Mouse (Mus musculus) NIH3T3 (cell line): ENCODE measurements at regions not wholly inside any gene's neighbourhood (a gene's known extent, or its start where the extent isn't known, plus 50 kb on each side); places are given as distances from the start of the nearest gene placed in this dataset.
"Not testable (repeated sequence)": the region's sequence is repeated elsewhere in the genome, so short reads cannot be mapped to it uniquely, and the experiment has no call there.

ENCODE experiments used
- DNase-seq: peaks from one replicate; pipeline ENCODE4 v3.0.0-alpha.2; 2012; ENCODE audit warnings: low read depth

GRCm38 (mm10) chr6:50822236-50823151 is 168.3 kb upstream of the Npvf start:
- no peak for DNase-seq

- no peak for DNase-seq
These were observed 169.1 kb upstream of the Npvf start for GRCm38 (mm10) chr6:50823220-50823910.

GRCm38 (mm10) chr6:50824466-50824865 is 170.2 kb upstream of the Npvf start:
- no peak for DNase-seq

- DNase-seq: no peak
These were observed 177.5 kb upstream of the Npvf start for GRCm38 (mm10) chr6:50831725-50832124.

- DNase-seq: peak; percentile 54
These were observed 181.9 kb upstream of the Npvf start for GRCm38 (mm10) chr6:50835997-50836625.

- DNase-seq: no peak
These were observed 186.6 kb upstream of the Npvf start for GRCm38 (mm10) chr6:50840826-50841225.

- not testable (repeated sequence) for DNase-seq
These were observed 191.0 kb upstream of the Npvf start for GRCm38 (mm10) chr6:50845246-50845645.

GRCm38 (mm10) chr6:50846740-50847516 is 192.7 kb upstream of the Npvf start:
- peak; percentile 32 for DNase-seq

GRCm38 (mm10) chr6:50847548-50847947 is 193.3 kb upstream of the Npvf start:
- no peak for DNase-seq

GRCm38 (mm10) chr6:50859162-50859561 is 204.9 kb upstream of the Npvf start:
- no peak for DNase-seq

- no peak for DNase-seq
These were observed 223.8 kb upstream of the Npvf start for GRCm38 (mm10) chr6:50877991-50878390.

GRCm38 (mm10) chr6:50882298-50882697 is 228.1 kb upstream of the Npvf start:
- no peak for DNase-seq

- peak; percentile 8 for DNase-seq
These were observed 228.5 kb upstream of the Npvf start for GRCm38 (mm10) chr6:50882759-50883158.

GRCm38 (mm10) chr6:50885031-50885430 is 230.8 kb upstream of the Npvf start:
- DNase-seq: no peak

GRCm38 (mm10) chr6:50885771-50886360 is 231.6 kb upstream of the Npvf start:
- peak; percentile 8 for DNase-seq

GRCm38 (mm10) chr6:50890370-50891204 is 236.3 kb upstream of the Npvf start:
- DNase-seq: no peak

- no peak for DNase-seq
These were observed 236.9 kb upstream of the Npvf start for GRCm38 (mm10) chr6:50891205-50891526.

- no peak for DNase-seq
These were observed 244.6 kb upstream of the Npvf start for GRCm38 (mm10) chr6:50898792-50899191.

- no peak for DNase-seq
These were observed 261.2 kb upstream of the Npvf start for GRCm38 (mm10) chr6:50915166-50916030.

- DNase-seq: no peak
These were observed 264.0 kb upstream of the Npvf start for GRCm38 (mm10) chr6:50918248-50918647.
